Mouse (Mus musculus) kidney, embryonic 14.5 days (tissue): ENCODE measurements at regions not wholly inside any gene's neighbourhood (a gene's known extent, or its start where the extent isn't known, plus 50 kb on each side); places are given as distances from the start of the nearest gene placed in this dataset.
A peak's percentile ranks its signal among the peaks of the same experiment; 100 is the strongest.

Experiments
- ATAC-seq: fragments of 200-750 bp; cut with Nextera tagmentation; 2 replicates; pipeline ENCODE4 v1.8.0; 2017; ENCODE audit warnings: moderate number of reproducible peaks, mild to moderate bottlenecking, moderate TSS enrichment, moderate library complexity; ENCODE audit not compliant: low FRiP score, low TSS enrichment
- H3K27ac ChIP-seq: fragments of 300-500 bp; sonication (generic); 2 replicates; pipeline ENCODE4 v1.5.1; 2014; ENCODE audit warnings: low read depth, mild to moderate bottlenecking, low read length, moderate library complexity, mixed read lengths
- H3K27me3 ChIP-seq: fragments of 300-500 bp; sonication (generic); 2 replicates; pipeline ENCODE4 v1.6.1; 2014; ENCODE audit warnings: mild to moderate bottlenecking, low read length; ENCODE audit not compliant: control insufficient read depth, insufficient read depth
- H3K36me3 ChIP-seq: fragments of 300-500 bp; sonication (generic); 2 replicates; pipeline ENCODE4 v1.6.1; 2014; ENCODE audit warnings: low read length, mixed read lengths; ENCODE audit not compliant: control insufficient read depth, insufficient read depth
- H3K4me1 ChIP-seq: fragments of 300-500 bp; sonication (generic); 2 replicates; pipeline ENCODE4 v1.6.1; 2014; ENCODE audit warnings: low read length, mixed read lengths; ENCODE audit not compliant: control insufficient read depth, insufficient read depth
- H3K4me2 ChIP-seq: fragments of 300-500 bp; sonication (generic); replicated peaks from 2 replicates; pipeline ENCODE4 v1.6.1; 2014; ENCODE audit warnings: low read depth, mild to moderate bottlenecking, low read length
- H3K4me3 ChIP-seq: fragments of 300-500 bp; sonication (generic); 2 replicates; pipeline ENCODE4 v1.5.1; 2014; ENCODE audit warnings: mild to moderate bottlenecking, low read length
- H3K9ac ChIP-seq: fragments of 300-500 bp; sonication (generic); 2 replicates; pipeline ENCODE4 v1.6.1; 2014; ENCODE audit warnings: low read depth, mild to moderate bottlenecking, low read length, moderate library complexity
- H3K9me3 ChIP-seq: fragments of 300-500 bp; sonication (generic); 2 replicates; pipeline ENCODE4 v1.6.1; 2016; ENCODE audit warnings: low read length; ENCODE audit not compliant: control insufficient read depth
- WGBS: fragments of 180-500 bp; shearing (Covaris S2); extraction: QIAGEN DNeasy Blood & Tissue Kit; methylation state at CpG from one replicate; pipeline ENCODE4 v1.1.7; 2014; 5-methylcytosine and 5-hydroxymethylcytosine counted together

DNA sequence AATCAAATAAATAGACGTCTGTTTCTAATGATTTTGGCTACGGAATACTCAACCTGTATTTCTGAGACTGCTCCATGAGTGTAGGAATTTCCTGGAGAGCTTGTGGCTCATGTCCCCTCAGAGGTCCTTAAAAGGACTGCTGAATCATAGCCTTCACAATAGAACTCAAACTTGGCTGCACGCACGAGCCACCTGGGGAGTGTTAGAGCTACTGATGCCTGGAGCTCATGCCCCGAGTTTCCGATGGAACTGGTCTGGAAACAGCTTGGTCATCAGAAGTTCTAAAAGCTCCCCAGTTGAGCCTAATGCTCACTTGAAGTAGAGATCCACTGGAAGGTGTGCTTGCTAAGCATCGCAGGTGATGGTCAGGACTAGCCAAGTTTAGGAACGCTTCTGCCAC, 174.3 kb upstream of the Maf start:
- H3K4me2 ChIP-seq = no peak overlapping the region
- H3K27ac ChIP-seq = no peak overlapping the region
- no peaks in the 10 kb centered on the region for H3K27me3 ChIP-seq
- H3K36me3 ChIP-seq = no peaks in the 10 kb centered on the region
- no peak overlapping the region for H3K4me3 ChIP-seq
- H3K9me3 ChIP-seq = no peaks in the 10 kb centered on the region
- ATAC-seq = no peak
- no peaks in the 10 kb centered on the region for H3K4me1 ChIP-seq
- WGBS = 92% methylated on average over 8 of the region's 8 CpGs
- no peak overlapping the region for H3K9ac ChIP-seq

DNA sequence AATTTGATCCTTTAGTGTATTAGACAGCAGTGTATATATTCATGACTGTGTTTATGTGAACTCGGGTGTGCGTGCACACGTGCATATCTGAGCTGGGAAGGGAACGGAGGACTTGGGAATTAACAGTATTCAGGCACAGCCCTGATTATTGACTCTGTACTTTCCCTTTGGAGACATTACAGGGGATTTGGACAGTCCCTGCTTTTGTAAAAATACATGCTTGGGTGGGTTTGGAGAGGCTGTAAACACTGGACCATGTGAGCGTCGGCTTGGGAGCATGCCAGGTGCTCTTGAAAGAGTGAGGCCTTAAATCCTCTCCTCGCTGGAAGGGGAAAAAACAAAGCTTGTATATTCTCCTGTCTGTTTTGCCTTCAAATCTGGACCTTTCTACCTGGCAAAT, 167.2 kb upstream of the Maf start:
- Histone ChIP-seq H3K9ac (no peak overlapping the region), H3K27ac (no peak overlapping the region)
- no peak for ATAC-seq

DNA sequence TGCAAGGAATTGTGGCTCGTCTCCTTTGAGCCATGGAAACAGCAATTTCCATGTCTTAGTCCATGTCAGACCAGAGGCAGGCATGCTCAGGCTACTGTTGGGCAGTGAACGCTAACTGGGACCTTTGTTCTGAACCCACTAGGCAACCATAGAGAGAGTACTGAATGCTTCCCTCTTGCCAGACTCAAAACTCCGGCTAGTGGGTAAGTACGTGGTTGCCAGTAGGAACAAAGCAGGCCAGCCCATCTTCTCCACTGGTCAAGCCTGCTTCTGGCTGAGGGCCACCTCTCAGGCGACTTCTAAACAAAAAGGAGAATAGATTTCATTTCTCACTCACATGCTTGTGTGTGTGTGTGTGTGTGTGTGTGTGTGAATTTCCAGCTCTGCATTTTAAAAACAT, 163.8 kb upstream of the Maf start:
- Histone ChIP-seq H3K4me2 (no peak overlapping the region), H3K36me3 (no peaks in the 10 kb centered on the region), H3K4me1 (no peaks in the 10 kb centered on the region), H3K9me3 (no peaks in the 10 kb centered on the region), H3K27me3 (no peaks in the 10 kb centered on the region), H3K27ac (no peak overlapping the region), H3K9ac (no peak overlapping the region), H3K4me3 (no peak overlapping the region)
- ATAC-seq = no peak
- WGBS = 93% methylated on average over 5 of the region's 5 CpGs

More for the DNA sequence above, 167.2 kb upstream of the Maf start:
- H3K36me3 ChIP-seq = no peaks in the 10 kb centered on the region
- H3K4me3 ChIP-seq = no peak overlapping the region
- WGBS = 50% methylated on average over 7 of the region's 7 CpGs
- no peaks in the 10 kb centered on the region for H3K9me3 ChIP-seq
- H3K4me2 ChIP-seq = no peak overlapping the region
- no peaks in the 10 kb centered on the region for H3K4me1 ChIP-seq
- H3K27me3 ChIP-seq = no peaks in the 10 kb centered on the region

DNA sequence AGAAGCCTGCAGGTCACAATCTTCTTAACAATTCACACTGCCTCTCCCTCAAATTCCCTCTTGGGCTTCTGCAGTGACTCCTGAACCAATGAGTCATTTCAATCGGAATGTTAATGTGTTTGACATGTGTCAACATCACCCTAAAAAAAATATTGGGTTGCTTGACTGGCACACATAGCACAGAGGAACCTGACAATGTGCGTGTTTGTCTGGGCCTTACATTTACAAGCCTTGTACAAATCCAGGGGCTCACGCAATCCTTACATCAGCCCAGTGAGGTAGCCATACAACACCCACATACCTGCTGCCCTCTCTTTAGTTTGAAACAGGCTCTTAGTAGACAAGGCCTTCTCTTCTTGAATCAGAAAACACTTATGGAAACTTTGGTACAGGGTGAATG, 153.8 kb upstream of the Maf start:
- no peaks in the 10 kb centered on the region for H3K27me3 ChIP-seq
- H3K9me3 ChIP-seq = no peaks in the 10 kb centered on the region
- no peaks in the 10 kb centered on the region for H3K36me3 ChIP-seq
- no peak overlapping the region for H3K9ac ChIP-seq
- no peak overlapping the region for H3K27ac ChIP-seq
- ATAC-seq = no peak
- no peak overlapping the region for H3K4me2 ChIP-seq
- H3K4me3 ChIP-seq = no peak overlapping the region
- 86% methylated on average over 3 of the region's 3 CpGs for WGBS
- no peaks in the 10 kb centered on the region for H3K4me1 ChIP-seq

DNA sequence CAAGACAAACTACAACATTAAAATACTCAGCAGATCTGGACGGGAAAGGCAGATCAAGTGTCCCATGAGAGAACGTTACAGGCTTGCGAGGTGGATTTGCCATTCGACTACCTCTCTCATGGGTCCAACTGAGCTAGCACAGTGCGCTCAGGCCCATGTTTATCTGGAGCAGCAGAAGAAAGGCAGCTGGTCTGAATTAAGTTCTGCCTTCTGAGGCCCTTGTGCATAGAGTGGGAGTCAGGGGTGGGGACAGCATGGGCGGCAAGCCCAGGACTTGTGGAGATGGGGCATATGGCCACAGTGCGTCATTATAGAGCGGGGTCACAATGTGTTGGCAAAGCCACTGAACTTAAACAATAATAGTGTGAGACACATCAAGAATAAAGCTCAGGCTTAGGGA, 151.8 kb upstream of the Maf start:
- ATAC-seq = no peak
- Histone ChIP-seq H3K4me3 (no peak overlapping the region), H3K27me3 (no peaks in the 10 kb centered on the region), H3K36me3 (no peaks in the 10 kb centered on the region), H3K9me3 (no peaks in the 10 kb centered on the region), H3K9ac (no peak overlapping the region), H3K4me1 (peaks cover 6% of the 10 kb centered on the region; the same call in 1 of the 2 replicates), H3K27ac (no peak overlapping the region), H3K4me2 (no peak overlapping the region)
- WGBS = 66% methylated on average over 8 of the region's 8 CpGs

DNA sequence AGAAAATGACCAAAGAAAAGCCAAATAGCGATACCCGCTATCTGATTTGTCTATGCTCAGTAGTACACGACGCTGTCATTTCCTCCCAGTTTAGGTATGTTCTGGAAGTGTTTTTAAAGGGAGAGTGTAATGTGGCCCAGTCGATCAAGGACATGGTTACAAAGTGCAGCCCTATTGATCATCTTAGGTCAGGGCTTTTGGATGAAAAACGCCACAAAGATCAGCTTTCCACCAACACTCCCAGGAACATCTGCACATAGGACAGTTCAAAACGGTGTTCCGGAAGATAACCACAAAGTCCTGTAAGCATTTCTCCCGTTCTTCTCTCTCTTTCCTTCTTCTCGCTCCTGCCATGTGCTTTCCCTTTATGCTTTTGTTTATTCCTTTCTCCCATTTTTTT, 149.2 kb upstream of the Maf start:
- Histone ChIP-seq H3K9ac (no peak overlapping the region), H3K27ac (no peak overlapping the region), H3K4me3 (no peak overlapping the region), H3K36me3 (no peaks in the 10 kb centered on the region), H3K4me1 (peaks cover 6% of the 10 kb centered on the region; the same call in 1 of the 2 replicates), H3K4me2 (no peak overlapping the region), H3K9me3 (no peaks in the 10 kb centered on the region), H3K27me3 (no peaks in the 10 kb centered on the region)
- no peak for ATAC-seq
- WGBS = 87% methylated on average over 10 of the region's 10 CpGs

DNA sequence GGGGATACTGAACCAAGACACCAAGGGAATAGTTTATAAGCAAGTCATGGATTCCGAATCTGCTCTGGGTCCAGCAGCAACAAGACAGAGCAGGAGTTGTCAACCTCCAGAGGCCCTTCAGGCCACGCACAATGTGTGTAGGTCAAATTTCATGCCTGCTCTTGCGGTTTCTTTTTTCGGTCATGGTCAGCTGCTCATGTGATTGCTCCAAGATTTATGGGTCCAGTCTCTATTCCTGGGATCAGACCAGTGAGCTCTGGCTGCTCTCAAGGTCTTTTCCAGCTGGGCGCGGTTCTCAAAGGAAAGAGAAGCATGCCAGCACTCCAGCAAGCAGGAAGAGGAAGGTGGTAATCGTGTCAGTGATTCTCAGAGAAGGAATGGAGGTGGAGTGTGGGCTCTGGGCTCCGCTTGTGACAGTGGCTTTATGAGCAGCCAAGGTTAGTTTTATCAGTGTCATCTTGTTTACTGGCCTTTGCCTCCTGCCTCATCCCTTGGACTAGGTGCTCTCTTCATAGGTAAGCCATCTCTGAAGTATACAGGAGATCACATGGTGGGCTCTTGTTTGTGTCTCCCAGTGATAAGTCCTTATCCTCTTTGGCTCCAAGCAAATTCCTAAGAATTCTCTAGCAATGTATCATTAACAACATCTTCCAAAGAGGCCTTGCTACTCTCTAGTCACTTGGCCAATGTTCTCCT, 148.5 kb upstream of the Maf start:
- no peaks in the 10 kb centered on the region for H3K27me3 ChIP-seq
- 41% methylated on average over 8 of the region's 8 CpGs for WGBS
- no peaks in the 10 kb centered on the region for H3K36me3 ChIP-seq
- peak; percentile 55; the same call in 1 of the 2 replicates for ATAC-seq
- no peak overlapping the region for H3K9ac ChIP-seq
- no peak overlapping the region for H3K4me2 ChIP-seq
- H3K4me3 ChIP-seq = no peak overlapping the region
- H3K4me1 ChIP-seq = peaks cover 6% of the 10 kb centered on the region; the same call in 1 of the 2 replicates
- no peaks in the 10 kb centered on the region for H3K9me3 ChIP-seq
- H3K27ac ChIP-seq = no peak overlapping the region

DNA sequence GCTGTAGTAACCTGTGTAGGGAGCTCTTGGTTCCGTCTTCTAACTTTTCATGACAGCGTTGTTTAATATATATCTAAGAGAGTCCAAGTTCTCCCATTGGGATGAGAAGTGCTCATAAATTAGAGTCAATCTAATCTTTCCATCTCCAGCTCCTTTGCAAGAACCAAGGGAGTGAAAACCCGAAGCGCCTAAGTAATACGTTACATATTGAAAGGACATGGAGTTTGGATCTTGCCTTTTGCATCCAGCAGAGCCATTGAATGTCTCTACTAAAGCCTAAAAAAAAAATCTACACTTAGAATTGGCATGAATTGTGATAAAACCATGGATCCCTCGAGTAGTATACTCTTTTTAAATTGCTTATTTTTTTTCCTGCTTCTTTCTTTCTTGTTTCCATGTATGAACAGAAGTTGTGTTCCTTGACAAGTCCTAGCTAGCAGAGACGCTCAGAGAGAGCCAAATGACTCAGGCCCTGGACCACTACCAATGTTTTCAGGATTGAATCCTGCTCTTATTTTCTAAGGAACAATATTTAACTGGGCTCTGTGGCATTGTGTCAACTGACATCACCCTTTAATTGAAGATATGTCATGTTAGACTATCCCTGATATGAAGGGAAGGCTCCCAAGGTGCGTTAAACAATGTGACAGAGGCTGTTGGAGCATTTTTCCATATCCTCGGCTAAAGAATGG, 146.8 kb upstream of the Maf start:
- H3K36me3 ChIP-seq = no peaks in the 10 kb centered on the region
- no peak overlapping the region for H3K27ac ChIP-seq
- no peaks in the 10 kb centered on the region for H3K27me3 ChIP-seq
- no peak for ATAC-seq
- H3K4me1 ChIP-seq = peaks cover 6% of the 10 kb centered on the region; the same call in 1 of the 2 replicates
- H3K4me3 ChIP-seq = no peak overlapping the region
- no peak overlapping the region for H3K9ac ChIP-seq
- no peaks in the 10 kb centered on the region for H3K9me3 ChIP-seq
- 79% methylated on average over 9 of the region's 9 CpGs for WGBS
- no peak overlapping the region for H3K4me2 ChIP-seq

DNA sequence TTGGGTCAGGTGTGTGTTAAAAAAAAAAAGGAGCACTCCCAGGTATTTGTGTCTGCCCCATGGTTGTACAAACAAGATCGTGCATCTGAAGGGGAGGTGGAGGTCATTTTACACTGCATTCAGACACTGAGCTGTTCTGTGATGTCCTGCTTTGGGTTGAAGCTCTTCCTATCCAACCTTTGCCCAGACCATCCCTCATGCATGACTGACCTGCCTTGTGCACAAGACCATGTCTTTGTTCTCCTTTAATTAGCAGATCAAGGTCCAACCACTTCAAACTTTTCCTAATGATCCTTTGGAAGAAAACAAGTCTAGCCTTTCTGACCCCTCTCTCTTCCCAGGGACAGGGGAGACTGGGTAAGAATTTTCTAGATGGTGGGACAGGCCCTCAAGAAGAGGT, 143.0 kb upstream of the Maf start:
- no peak overlapping the region for H3K27ac ChIP-seq
- H3K4me2 ChIP-seq = no peak overlapping the region
- H3K4me1 ChIP-seq = no peaks in the 10 kb centered on the region
- H3K4me3 ChIP-seq = no peak overlapping the region
- H3K9ac ChIP-seq = no peak overlapping the region
- no peaks in the 10 kb centered on the region for H3K36me3 ChIP-seq
- ATAC-seq = no peak
- no peaks in the 10 kb centered on the region for H3K9me3 ChIP-seq
- no peaks in the 10 kb centered on the region for H3K27me3 ChIP-seq
- 42% methylated on average over 1 of the region's 1 CpGs for WGBS
